Mouse (Mus musculus) liver, embryonic 15.5 days (tissue): ENCODE data around the gene Pknox2. TPM values are rescaled to one million over a fixed set of nuclear protein-coding genes. Genes with fewer than 3 reads are reported as not detected.

ENCODE experiments used
- ATAC-seq: fragments of 200-750 bp; cut with Nextera tagmentation; 2 replicates; pipeline ENCODE4 v1.8.0; 2017; ENCODE audit warnings: moderate number of reproducible peaks, mild to moderate bottlenecking, moderate library complexity; ENCODE audit not compliant: insufficient read depth
- H3K27ac ChIP-seq: fragments of 300-500 bp; sonication (generic); replicated peaks from 2 replicates; pipeline ENCODE4 v1.5.1; 2015; ENCODE audit warnings: mild to moderate bottlenecking, inconsistent platforms
- H3K27me3 ChIP-seq: fragments of 300-500 bp; sonication (generic); 2 replicates; pipeline ENCODE4 v1.6.1; 2015; ENCODE audit warnings: mild to moderate bottlenecking, inconsistent platforms
- H3K36me3 ChIP-seq: fragments of 300-500 bp; sonication (generic); replicated peaks from 2 replicates; pipeline ENCODE4 v1.6.1; 2015; ENCODE audit warnings: moderate library complexity, mild to moderate bottlenecking, inconsistent platforms
- H3K4me1 ChIP-seq: fragments of 300-500 bp; sonication (generic); replicated peaks from 2 replicates; pipeline ENCODE4 v1.6.1; 2015; ENCODE audit warnings: inconsistent platforms
- H3K4me2 ChIP-seq: fragments of 300-500 bp; sonication (generic); 2 replicates; pipeline ENCODE4 v1.6.1; 2015; ENCODE audit warnings: moderate library complexity, mild to moderate bottlenecking, inconsistent platforms
- H3K4me3 ChIP-seq: fragments of 300-500 bp; sonication (generic); replicated peaks from 2 replicates; pipeline ENCODE4 v1.5.1; 2015; ENCODE audit warnings: mild to moderate bottlenecking, inconsistent platforms
- H3K9ac ChIP-seq: fragments of 300-500 bp; sonication (generic); 2 replicates; pipeline ENCODE4 v1.6.1; 2015; ENCODE audit warnings: moderate library complexity, mild to moderate bottlenecking, inconsistent platforms
- H3K9me3 ChIP-seq: fragments of 300-500 bp; sonication (generic); replicated peaks from 2 replicates; pipeline ENCODE4 v1.6.1; 2016; ENCODE audit warnings: inconsistent platforms
- WGBS: fragments of 180-500 bp; shearing (Covaris S2); methylation state at CpG from one replicate; pipeline ENCODE4 v1.1.7; 2015; ENCODE audit warnings: mixed read lengths; ENCODE audit not compliant: insufficient replicate concordance; 5-methylcytosine and 5-hydroxymethylcytosine counted together
- polyA plus RNA-seq: library from polyadenylated mRNA; unstranded; fragments of >200 nt; fragmentation: Nextera tagmentation; extraction: Ambion mirVana; gene quantifications from 2 replicates; pipeline ENCODE4 v1.2.1, GENCODE M21; 2015

Gene Pknox2
- polyA plus RNA-seq, 1 experiment from 2014 or later = 0.44 TPM

- Histone ChIP-seq H3K27ac (no peak overlapping the region), H3K4me1 (no peaks in the 10 kb centered on the region), H3K4me3 (no peak overlapping the region), H3K9me3 (no peaks in the 10 kb centered on the region), H3K9ac (no peak overlapping the region), H3K27me3 (no peaks in the 10 kb centered on the region), H3K4me2 (no peak overlapping the region), H3K36me3 (no peaks in the 10 kb centered on the region)
- WGBS = 63% methylated on average over 4 of the region's 4 CpGs
- no peak for ATAC-seq
Measured at GRCm38 (mm10) chr9:37075903-37076302, 71.3 kb downstream of the Pknox2 start.

- Histone ChIP-seq H3K36me3 (no peaks in the 10 kb centered on the region), H3K4me1 (no peaks in the 10 kb centered on the region), H3K9ac (no peak overlapping the region), H3K9me3 (no peaks in the 10 kb centered on the region), H3K27me3 (no peaks in the 10 kb centered on the region), H3K4me2 (no peak overlapping the region), H3K4me3 (no peak overlapping the region), H3K27ac (no peak overlapping the region)
- ATAC-seq = no peak
- WGBS = 37% methylated on average over 6 of the region's 6 CpGs
Measured at GRCm38 (mm10) chr9:37069391-37070312, 77.6 kb downstream of the Pknox2 start.

GRCm38 (mm10) chr9:37067473-37067830 lies 79.8 kb downstream of the Pknox2 start:
- ATAC-seq = no peak
- Histone ChIP-seq H3K9me3 (no peaks in the 10 kb centered on the region), H3K27ac (no peak overlapping the region), H3K4me3 (no peak overlapping the region), H3K9ac (no peak overlapping the region), H3K4me2 (no peak overlapping the region), H3K4me1 (no peaks in the 10 kb centered on the region), H3K27me3 (no peaks in the 10 kb centered on the region), H3K36me3 (no peaks in the 10 kb centered on the region)
- WGBS = 64% methylated on average over 5 of the region's 5 CpGs

GRCm38 (mm10) chr9:37066732-37067472 lies 80.3 kb downstream of the Pknox2 start:
- Histone ChIP-seq H3K4me2 (no peak overlapping the region), H3K9me3 (no peaks in the 10 kb centered on the region), H3K9ac (no peak overlapping the region), H3K4me3 (no peak overlapping the region), H3K27me3 (no peaks in the 10 kb centered on the region), H3K4me1 (no peaks in the 10 kb centered on the region), H3K36me3 (no peaks in the 10 kb centered on the region), H3K27ac (no peak overlapping the region)
- WGBS = 62% methylated on average over 8 of the region's 8 CpGs
- ATAC-seq = no peak

GRCm38 (mm10) chr9:37061627-37062026 lies 85.6 kb downstream of the Pknox2 start:
- Histone ChIP-seq H3K27me3 (no peaks in the 10 kb centered on the region), H3K27ac (no peak overlapping the region), H3K36me3 (no peaks in the 10 kb centered on the region), H3K4me3 (no peak overlapping the region), H3K4me1 (no peaks in the 10 kb centered on the region), H3K9ac (no peak overlapping the region), H3K9me3 (no peaks in the 10 kb centered on the region), H3K4me2 (no peak overlapping the region)
- no peak for ATAC-seq
- 34% methylated on average over 2 of the region's 2 CpGs for WGBS

- Histone ChIP-seq H3K4me2 (no peak overlapping the region), H3K9me3 (no peaks in the 10 kb centered on the region), H3K4me1 (no peaks in the 10 kb centered on the region), H3K9ac (no peak overlapping the region), H3K4me3 (no peak overlapping the region), H3K27ac (no peak overlapping the region), H3K27me3 (no peaks in the 10 kb centered on the region), H3K36me3 (no peaks in the 10 kb centered on the region)
- WGBS = 38% methylated on average over 5 of the region's 5 CpGs
- ATAC-seq = no peak
Measured at GRCm38 (mm10) chr9:37054703-37055102, 92.5 kb downstream of the Pknox2 start.

- Histone ChIP-seq H3K4me2 (no peak overlapping the region), H3K9me3 (no peaks in the 10 kb centered on the region), H3K27ac (no peak overlapping the region), H3K4me3 (no peak overlapping the region), H3K4me1 (no peaks in the 10 kb centered on the region), H3K36me3 (no peaks in the 10 kb centered on the region), H3K9ac (no peak overlapping the region), H3K27me3 (no peaks in the 10 kb centered on the region)
- WGBS = 22% methylated on average over 21 of the region's 21 CpGs
- ATAC-seq = no peak
Measured at GRCm38 (mm10) chr9:37053601-37054512, 93.3 kb downstream of the Pknox2 start.

GRCm38 (mm10) chr9:37053041-37053440 lies 94.2 kb downstream of the Pknox2 start:
- no peak overlapping the region for H3K27ac ChIP-seq
- no peak for ATAC-seq

GRCm38 (mm10) chr9:37051669-37052068 lies 95.5 kb downstream of the Pknox2 start:
- no peaks in the 10 kb centered on the region for H3K4me1 ChIP-seq
- no peak overlapping the region for H3K27ac ChIP-seq
- no peaks in the 10 kb centered on the region for H3K27me3 ChIP-seq
- H3K4me3 ChIP-seq = no peak overlapping the region
- no peak overlapping the region for H3K9ac ChIP-seq
- H3K36me3 ChIP-seq = no peaks in the 10 kb centered on the region
- WGBS = 71% methylated on average over 4 of the region's 4 CpGs
- H3K9me3 ChIP-seq = no peaks in the 10 kb centered on the region
- no peak for ATAC-seq
- no peak overlapping the region for H3K4me2 ChIP-seq

More at GRCm38 (mm10) chr9:37053041-37053440, 94.2 kb downstream of the Pknox2 start:
- no peak overlapping the region for H3K4me2 ChIP-seq
- H3K27me3 ChIP-seq = no peaks in the 10 kb centered on the region
- H3K4me3 ChIP-seq = no peak overlapping the region
- 39% methylated on average over 6 of the region's 6 CpGs for WGBS
- no peaks in the 10 kb centered on the region for H3K36me3 ChIP-seq
- H3K9me3 ChIP-seq = no peaks in the 10 kb centered on the region
- H3K4me1 ChIP-seq = no peaks in the 10 kb centered on the region
- no peak overlapping the region for H3K9ac ChIP-seq

GRCm38 (mm10) chr9:37047490-37047889 lies 99.7 kb downstream of the Pknox2 start:
- no peak for ATAC-seq
- Histone ChIP-seq H3K9me3 (no peaks in the 10 kb centered on the region), H3K9ac (no peak overlapping the region), H3K27me3 (no peaks in the 10 kb centered on the region), H3K36me3 (no peaks in the 10 kb centered on the region), H3K4me3 (no peak overlapping the region), H3K4me1 (no peaks in the 10 kb centered on the region), H3K4me2 (no peak overlapping the region), H3K27ac (no peak overlapping the region)
- WGBS = 47% methylated on average over 5 of the region's 5 CpGs

- H3K4me1 ChIP-seq = no peaks in the 10 kb centered on the region
- no peak overlapping the region for H3K9ac ChIP-seq
- no peaks in the 10 kb centered on the region for H3K9me3 ChIP-seq
- no peaks in the 10 kb centered on the region for H3K27me3 ChIP-seq
- ATAC-seq = no peak
- no peak overlapping the region for H3K27ac ChIP-seq
- H3K4me3 ChIP-seq = no peak overlapping the region
- no peaks in the 10 kb centered on the region for H3K36me3 ChIP-seq
- 46% methylated on average over 1 of the region's 1 CpGs for WGBS
- H3K4me2 ChIP-seq = no peak overlapping the region
Measured at GRCm38 (mm10) chr9:37045875-37046274, 101.3 kb downstream of the Pknox2 start.
